Mouse (Mus musculus) gonadal fat pad, adult 2 months (tissue): ENCODE measurements around the gene Llph. TPM values are rescaled to one million over a fixed set of nuclear protein-coding genes. Genes with fewer than 3 reads are reported as not detected.

Experiments
- DNase-seq: peaks from one replicate; pipeline ENCODE4 v3.0.0-alpha.2; 2012; ENCODE audit warnings: low read depth
- polyA plus RNA-seq: library from polyadenylated mRNA; depleted of rRNA; stranded (reverse); fragments of >200 nt; gene quantifications from 2 replicates; pipeline ENCODE4 v1.2.3, GENCODE M21; 2012

Llph gene
- polyA plus RNA-seq, 1 experiment, result 6.7 TPM

- no peak for DNase-seq
Measured at GRCm38 (mm10) chr10:120219578-120220359, 7.1 kb upstream of the Llph start.

- no peak for DNase-seq
Measured at GRCm38 (mm10) chr10:120220776-120221175, 6.1 kb upstream of the Llph start.

- no peak for DNase-seq
Measured at GRCm38 (mm10) chr10:120231718-120232117, 4.8 kb downstream of the Llph start.

- DNase-seq, result no peak
Measured at GRCm38 (mm10) chr10:120233655-120234367, 6.9 kb downstream of the Llph start.

GRCm38 (mm10) chr10:120236855-120237254 lies 10.0 kb downstream of the Llph start:
- no peak for DNase-seq

- no peak for DNase-seq
Measured at GRCm38 (mm10) chr10:120238241-120238640, 11.4 kb downstream of the Llph start.

- DNase-seq, result no peak
Measured at GRCm38 (mm10) chr10:120239476-120239875, 12.6 kb downstream of the Llph start.

GRCm38 (mm10) chr10:120242421-120242820 lies 15.6 kb downstream of the Llph start:
- no peak for DNase-seq

- no peak for DNase-seq
Measured at GRCm38 (mm10) chr10:120245681-120246080, 18.8 kb downstream of the Llph start.

GRCm38 (mm10) chr10:120246994-120247750 lies 20.3 kb downstream of the Llph start:
- no peak for DNase-seq

GRCm38 (mm10) chr10:120250911-120251683 lies 24.2 kb downstream of the Llph start:
- DNase-seq, result no peak

- DNase-seq, result no peak
Measured at GRCm38 (mm10) chr10:120251791-120252190, 24.9 kb downstream of the Llph start.

GRCm38 (mm10) chr10:120252800-120253199 lies 25.9 kb downstream of the Llph start:
- DNase-seq, result no peak

- no peak for DNase-seq
Measured at GRCm38 (mm10) chr10:120257231-120257630, 30.4 kb downstream of the Llph start.

- DNase-seq, result no peak
Measured at GRCm38 (mm10) chr10:120267790-120268189, 40.9 kb downstream of the Llph start.

GRCm38 (mm10) chr10:120269946-120270345 lies 43.1 kb downstream of the Llph start:
- no peak for DNase-seq

- no peak for DNase-seq
Measured at GRCm38 (mm10) chr10:120270777-120271176, 43.9 kb downstream of the Llph start.

- DNase-seq, result no peak
Measured at GRCm38 (mm10) chr10:120271318-120271717, 44.4 kb downstream of the Llph start.

- DNase-seq, result no peak
Measured at GRCm38 (mm10) chr10:120271879-120272269, 45.0 kb downstream of the Llph start.

- DNase-seq, result no peak
Measured at GRCm38 (mm10) chr10:120272270-120272883, 45.5 kb downstream of the Llph start.

- DNase-seq, result no peak
Measured at GRCm38 (mm10) chr10:120273335-120273734, 46.5 kb downstream of the Llph start.
